Mouse (Mus musculus) macrophage (primary cell): ENCODE data around the gene Chst1. TPM values are rescaled to one million over a fixed set of nuclear protein-coding genes. Genes with fewer than 3 reads are reported as not detected.

Experiments
- H3K27ac ChIP-seq: fragments of 350-480 bp; formaldehyde crosslinking; 2 replicates; pipeline ENCODE4 v1.9.0; 2021
- H3K36me3 ChIP-seq: fragments of 350-480 bp; formaldehyde crosslinking; 2 replicates; pipeline ENCODE4 v1.9.0; 2021; ENCODE audit errors: inconsistent target
- H3K4me3 ChIP-seq: fragments of 350-480 bp; formaldehyde crosslinking; 2 replicates; pipeline ENCODE4 v1.9.0; 2021; ENCODE audit errors: inconsistent target
- H3K79me2 ChIP-seq: fragments of 350-480 bp; formaldehyde crosslinking; 2 replicates; pipeline ENCODE4 v1.9.0; 2021; ENCODE audit errors: inconsistent target
- WGBS: methylation state at CpG from one replicate; pipeline ENCODE4 v1.1.7; 2026; ENCODE audit warnings: inconsistent platforms; ENCODE audit not compliant: missing documents; 5-methylcytosine and 5-hydroxymethylcytosine counted together
- polyA plus RNA-seq: library from polyadenylated mRNA; stranded (reverse); fragments of 250-400 nt; gene quantifications from 3 replicates; pipeline ENCODE4 v1.2.4, GENCODE M21; 2018; ENCODE audit warnings: inconsistent platforms

The Chst1 gene
- polyA plus RNA-seq, 1 experiment from 2014 or later = not detected

- Histone ChIP-seq H3K4me3 (no peak overlapping the region), H3K36me3 (no peaks in the 10 kb centered on the region), H3K27ac (no peak overlapping the region), H3K79me2 (no peaks in the 10 kb centered on the region)
- WGBS = 64% methylated on average over 1 of the region's 1 CpGs
These were observed 32.5 kb downstream of the Chst1 start for GRCm38 (mm10) chr2:92632027-92632426.

DNA sequence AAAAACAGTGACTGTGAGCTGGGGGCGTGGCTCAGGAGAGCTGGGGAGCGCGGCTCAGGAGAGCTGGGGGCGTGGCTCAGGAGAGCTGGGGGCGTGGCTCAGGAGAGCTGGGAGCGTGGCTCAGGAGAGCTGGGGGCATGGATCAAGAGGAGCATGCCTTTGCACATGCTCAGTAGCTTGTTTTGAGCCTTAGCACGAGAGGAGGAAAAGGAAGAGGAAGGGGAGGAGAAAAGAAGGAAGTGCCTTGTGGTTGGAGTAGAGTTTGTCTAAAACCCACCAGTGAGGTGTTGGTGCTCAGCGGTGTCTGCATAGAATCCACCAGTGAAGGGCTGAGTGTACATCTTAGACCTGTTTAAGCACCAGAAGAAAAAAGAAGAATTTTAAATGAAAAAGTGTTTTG, 41.0 kb downstream of the Chst1 start:
- Histone ChIP-seq H3K79me2 (no peaks in the 10 kb centered on the region), H3K27ac (no peak overlapping the region), H3K4me3 (no peak overlapping the region), H3K36me3 (no peaks in the 10 kb centered on the region)
- 20% methylated on average over 8 of the region's 8 CpGs for WGBS

DNA sequence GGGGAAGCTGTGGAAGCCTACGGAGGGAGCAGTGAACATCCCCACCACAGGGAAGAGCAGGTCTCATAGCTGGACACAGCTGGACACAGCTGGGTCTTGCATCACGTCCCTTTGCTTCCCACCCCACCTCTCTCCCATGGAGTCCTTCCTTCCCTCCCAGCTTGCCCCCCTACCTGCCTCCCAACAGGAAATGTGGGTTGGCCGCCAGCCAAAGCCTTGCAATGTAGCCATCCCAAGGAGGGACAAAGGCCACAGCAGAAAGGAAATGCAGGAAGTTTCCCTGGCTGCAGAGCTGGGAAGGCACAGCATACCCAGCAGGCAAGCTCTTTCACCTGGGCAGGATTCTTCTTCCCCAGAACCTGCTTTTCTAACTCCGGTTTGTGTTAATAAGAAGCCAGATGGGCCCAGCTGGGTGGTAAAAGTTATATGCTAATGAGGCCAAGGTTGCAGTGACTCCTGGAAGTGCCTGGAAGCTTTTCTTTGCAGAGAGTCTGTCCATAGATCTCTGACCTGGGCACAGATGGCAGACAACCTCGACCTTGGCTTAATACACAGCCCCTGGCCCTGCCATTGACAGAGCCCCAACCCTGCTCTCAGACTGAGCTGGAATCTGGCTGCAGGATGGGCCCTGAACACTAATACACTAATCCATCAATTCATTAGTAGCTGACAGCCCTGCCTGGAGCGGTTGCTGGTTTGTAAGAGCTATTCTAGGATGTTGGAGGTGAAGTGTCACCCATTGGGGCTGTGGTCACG, 46.0 kb downstream of the Chst1 start:
- Histone ChIP-seq H3K36me3 (no peaks in the 10 kb centered on the region), H3K27ac (no peak overlapping the region), H3K79me2 (no peaks in the 10 kb centered on the region), H3K4me3 (no peak overlapping the region)
- WGBS = 65% methylated on average over 7 of the region's 7 CpGs

DNA sequence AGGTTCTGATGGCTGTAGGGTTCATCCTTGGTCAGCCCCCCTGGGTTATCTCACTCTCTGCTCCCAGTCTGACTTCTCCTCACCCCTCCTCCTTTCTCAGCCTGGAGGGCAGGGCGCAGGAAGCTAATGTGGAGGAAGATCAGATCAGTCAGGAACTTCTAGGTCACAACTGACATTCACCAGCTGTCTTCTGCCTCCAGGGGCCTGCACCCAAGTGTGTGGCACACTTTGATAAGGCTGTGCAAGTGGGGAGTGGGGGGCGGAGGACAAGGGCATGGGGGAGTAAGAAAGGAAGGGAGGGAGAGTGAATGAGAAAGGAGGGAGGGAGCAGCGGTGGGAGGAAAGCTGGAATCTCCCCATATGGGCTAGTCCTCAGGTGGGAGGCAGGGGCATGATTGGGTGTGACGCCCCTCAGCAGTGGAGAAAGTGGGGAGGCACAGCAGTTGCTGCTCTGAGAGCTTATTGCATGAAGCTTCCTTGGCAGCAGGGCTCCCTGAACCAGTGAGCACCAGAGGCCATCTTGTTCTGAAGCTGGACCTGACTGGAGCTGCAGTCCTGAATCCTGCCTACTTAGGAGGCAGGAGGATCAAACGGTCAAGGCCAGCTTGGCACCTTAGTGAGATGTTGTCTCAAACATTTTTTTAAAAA, 49.8 kb downstream of the Chst1 start:
- 69% methylated on average over 5 of the region's 5 CpGs for WGBS
- H3K4me3 ChIP-seq = no peak overlapping the region
- H3K27ac ChIP-seq = no peak overlapping the region
- no peaks in the 10 kb centered on the region for H3K36me3 ChIP-seq
- H3K79me2 ChIP-seq = no peaks in the 10 kb centered on the region

- Histone ChIP-seq H3K36me3 (no peaks in the 10 kb centered on the region), H3K27ac (no peak overlapping the region), H3K4me3 (no peak overlapping the region), H3K79me2 (no peaks in the 10 kb centered on the region)
- 20% methylated on average over 1 of the region's 1 CpGs for WGBS
These were observed 50.9 kb downstream of the Chst1 start for GRCm38 (mm10) chr2:92650428-92650827.

GRCm38 (mm10) chr2:92651294-92651816, 51.8 kb downstream of the Chst1 start:
- no peaks in the 10 kb centered on the region for H3K79me2 ChIP-seq
- H3K36me3 ChIP-seq = no peaks in the 10 kb centered on the region
- WGBS = 39% methylated on average over 7 of the region's 7 CpGs
- no peak overlapping the region for H3K4me3 ChIP-seq
- H3K27ac ChIP-seq = no peak overlapping the region

GRCm38 (mm10) chr2:92657189-92657588, 57.7 kb downstream of the Chst1 start:
- H3K36me3 ChIP-seq = no peaks in the 10 kb centered on the region
- 94% methylated on average over 2 of the region's 2 CpGs for WGBS
- no peak overlapping the region for H3K4me3 ChIP-seq
- no peaks in the 10 kb centered on the region for H3K79me2 ChIP-seq
- no peak overlapping the region for H3K27ac ChIP-seq

GRCm38 (mm10) chr2:92658293-92659150, 59.0 kb downstream of the Chst1 start:
- H3K27ac ChIP-seq = no peak overlapping the region
- 13% methylated on average over 1 of the region's 1 CpGs for WGBS
- no peaks in the 10 kb centered on the region for H3K79me2 ChIP-seq
- H3K4me3 ChIP-seq = no peak overlapping the region
- no peaks in the 10 kb centered on the region for H3K36me3 ChIP-seq

DNA sequence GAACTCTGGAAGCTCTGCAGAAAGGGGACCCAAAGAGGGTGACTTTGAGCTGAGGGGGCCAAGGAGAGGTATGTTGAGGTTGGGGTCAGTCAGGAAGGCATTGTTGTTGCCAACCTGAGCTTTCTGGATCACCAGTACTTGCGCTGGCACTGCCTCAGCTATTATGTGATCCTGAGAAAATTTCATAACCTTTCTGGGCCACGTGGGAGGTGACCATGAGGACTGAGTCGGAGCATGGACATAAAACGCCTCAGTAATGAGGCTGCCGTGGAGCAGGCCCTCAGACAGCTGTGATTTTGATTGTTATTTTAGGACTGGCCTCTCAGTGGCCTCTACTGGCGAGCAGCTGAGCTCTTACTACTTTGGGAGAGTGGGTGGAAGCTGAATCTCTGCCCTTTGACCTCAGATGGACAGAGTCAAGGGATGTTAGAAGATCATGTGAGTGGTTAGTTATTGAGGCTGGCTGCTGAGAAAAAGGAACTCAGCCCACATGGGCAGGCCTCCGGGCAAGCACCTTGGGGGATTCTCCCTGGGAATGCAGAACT, 60.1 kb downstream of the Chst1 start:
- Histone ChIP-seq H3K27ac (no peak overlapping the region), H3K36me3 (no peaks in the 10 kb centered on the region), H3K4me3 (no peak overlapping the region), H3K79me2 (no peaks in the 10 kb centered on the region)
- WGBS = 88% methylated on average over 7 of the region's 7 CpGs

- H3K4me3 ChIP-seq = no peak overlapping the region
- H3K79me2 ChIP-seq = no peaks in the 10 kb centered on the region
- H3K27ac ChIP-seq = no peak overlapping the region
- no peaks in the 10 kb centered on the region for H3K36me3 ChIP-seq
- 76% methylated on average over 6 of the region's 6 CpGs for WGBS
These were observed 63.1 kb downstream of the Chst1 start for GRCm38 (mm10) chr2:92662534-92663068.

Other genes with a start within 250 kb of the Chst1 start
- gene Pex16, start 225.0 kb upstream of the Chst1 start, polyA plus RNA-seq = 5.9 to 14.5 TPM (median 11.3 TPM) in 3 replicates
- gene Large2, start 224.8 kb upstream of the Chst1 start, polyA plus RNA-seq = not detected in 3 replicates
- gene 1700029I15Rik, start 217.2 kb upstream of the Chst1 start, polyA plus RNA-seq = 0.50 to 0.61 TPM (median 0.60 TPM) in 3 replicates
- 0.09 to 0.12 TPM in 2 of 3 replicates, not detected in the other for gene Mapk8ip1, start 198.4 kb upstream of the Chst1 start, polyA plus RNA-seq
- 2.4 to 3.5 TPM (median 3.0 TPM) in 3 replicates for gene Cry2, start 165.7 kb upstream of the Chst1 start, polyA plus RNA-seq
- 19.5 to 23.8 TPM (median 21.6 TPM) in 3 replicates for gene Slc35c1, start 139.2 kb upstream of the Chst1 start, polyA plus RNA-seq